Mouse (Mus musculus): ENCODE measurements around the gene Pate4.
"Not testable (repeated sequence)": the region's sequence is repeated elsewhere in the genome, so short reads cannot be mapped to it uniquely, and the experiment has no call there.

Gene Pate4

DNA sequence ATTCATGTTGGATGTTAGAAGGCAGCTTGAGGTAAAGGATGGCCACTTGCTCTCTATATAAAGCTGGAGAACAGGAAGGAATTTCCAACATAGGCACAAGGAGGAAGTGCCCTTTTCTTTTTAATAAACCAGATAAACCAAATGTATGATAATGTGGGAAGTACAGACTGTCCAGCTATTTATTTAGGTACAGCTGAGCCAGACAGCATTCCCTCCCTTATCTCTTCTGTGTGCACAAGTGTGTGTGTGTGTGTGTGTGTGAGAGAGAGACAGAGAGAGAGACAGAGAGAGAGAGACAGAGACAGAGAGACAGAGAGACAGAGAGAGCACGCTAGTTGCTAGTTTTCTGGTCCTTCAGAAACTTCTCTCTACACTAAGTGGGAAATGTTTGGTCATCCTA lies at the start of gene Pate4:
Pate4 (minus strand) TSS at position 101 of the 400 bp plus-strand sequence.
- no peak for DNase-seq (ENCODE audit: inconsistent age in 2 of 2, low spot score in 1 of 2)

DNA sequence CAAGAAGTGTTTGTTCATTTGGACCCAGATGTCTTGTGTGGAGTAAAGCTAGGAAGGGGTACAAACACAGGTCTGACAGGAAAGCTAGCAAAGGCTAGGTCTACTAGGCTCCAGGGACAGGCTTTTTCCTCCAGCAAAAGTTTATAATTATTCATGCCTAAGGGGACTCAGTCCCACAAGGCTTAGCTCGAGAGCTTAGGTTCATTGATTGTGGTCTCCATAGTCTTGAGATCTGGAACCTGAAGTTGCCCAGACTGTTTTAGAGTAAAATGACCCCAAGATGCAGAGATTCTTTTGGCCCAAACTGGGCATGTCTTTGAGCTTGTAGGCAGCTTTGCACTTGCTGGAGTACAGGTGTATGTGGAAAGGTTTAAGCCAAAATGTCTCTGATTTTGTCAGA lies 36.4 kb upstream of the Pate4 start, which contains the start of gene Pate3:
Pate3 (minus strand) TSS at position 101 of the 400 bp plus-strand sequence.
- no peak for DNase-seq (ENCODE audit: inconsistent age in 2 of 2, low spot score in 1 of 2)

DNA sequence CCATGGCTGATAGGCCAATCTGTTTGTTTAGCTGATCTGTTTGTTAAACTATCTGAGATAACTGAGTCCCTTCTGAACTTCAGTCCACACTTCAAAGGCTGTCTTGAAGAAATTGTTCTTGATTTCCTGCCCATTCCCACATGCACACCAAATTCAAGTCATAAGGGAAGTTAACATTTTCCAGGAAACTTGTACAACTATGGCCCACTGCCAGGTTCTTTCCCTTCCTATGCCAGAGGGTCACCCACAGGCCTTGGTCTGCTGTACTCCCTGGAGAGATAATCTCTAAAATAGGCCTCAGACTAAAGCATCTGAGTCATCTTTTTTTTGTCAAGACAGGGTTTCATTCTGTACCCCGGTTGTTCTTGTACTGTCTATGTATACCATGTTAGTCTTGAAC lies 21.2 kb upstream of the Pate4 start:
- DNase-seq (ENCODE audit: inconsistent age in 2 of 2, low spot score in 1 of 2) = no peak

DNA sequence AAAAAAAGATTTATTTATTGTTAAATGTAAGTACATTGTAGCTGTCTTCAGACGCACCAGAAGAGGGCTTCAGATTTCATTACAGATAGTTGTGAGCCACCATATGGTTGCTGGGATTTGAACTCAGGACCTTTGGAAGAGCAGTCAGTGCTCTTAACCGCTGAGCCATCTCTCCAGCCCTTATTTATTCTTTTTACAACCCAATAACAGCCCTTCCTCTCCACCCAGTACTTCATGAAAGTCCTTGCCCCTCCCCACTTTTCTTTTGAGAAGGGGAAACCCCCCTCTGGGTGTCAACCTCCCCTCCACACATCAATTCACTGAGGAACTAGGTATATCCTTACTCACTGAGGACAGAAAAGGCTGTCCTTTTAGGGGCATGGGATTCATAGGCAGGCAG lies 5.0 kb upstream of the Pate4 start:
- not testable (repeated sequence) for DNase-seq (ENCODE audit: inconsistent age in 2 of 2, low spot score in 1 of 2)

DNA sequence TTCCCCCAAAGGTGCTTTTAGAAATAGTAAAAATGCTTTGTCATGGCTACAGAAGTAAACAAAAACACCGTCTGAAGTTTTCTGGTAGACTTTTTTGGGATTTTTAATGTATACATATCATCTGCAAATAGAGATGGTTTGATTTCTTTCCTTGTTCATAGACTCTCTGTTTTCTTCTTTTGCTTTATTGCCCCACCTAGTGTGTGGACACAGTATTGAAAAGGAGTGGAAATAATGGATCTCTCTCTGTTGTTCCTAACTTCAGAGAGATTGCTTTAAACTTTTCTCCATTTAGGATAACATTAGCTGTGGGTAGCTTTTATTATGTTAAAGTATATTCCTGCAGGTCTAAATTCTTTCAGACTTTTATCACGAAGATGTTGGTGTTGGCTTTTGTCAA lies 2.3 kb upstream of the Pate4 start:
- no peak for DNase-seq (ENCODE audit: inconsistent age in 2 of 2, low spot score in 1 of 2)

DNA sequence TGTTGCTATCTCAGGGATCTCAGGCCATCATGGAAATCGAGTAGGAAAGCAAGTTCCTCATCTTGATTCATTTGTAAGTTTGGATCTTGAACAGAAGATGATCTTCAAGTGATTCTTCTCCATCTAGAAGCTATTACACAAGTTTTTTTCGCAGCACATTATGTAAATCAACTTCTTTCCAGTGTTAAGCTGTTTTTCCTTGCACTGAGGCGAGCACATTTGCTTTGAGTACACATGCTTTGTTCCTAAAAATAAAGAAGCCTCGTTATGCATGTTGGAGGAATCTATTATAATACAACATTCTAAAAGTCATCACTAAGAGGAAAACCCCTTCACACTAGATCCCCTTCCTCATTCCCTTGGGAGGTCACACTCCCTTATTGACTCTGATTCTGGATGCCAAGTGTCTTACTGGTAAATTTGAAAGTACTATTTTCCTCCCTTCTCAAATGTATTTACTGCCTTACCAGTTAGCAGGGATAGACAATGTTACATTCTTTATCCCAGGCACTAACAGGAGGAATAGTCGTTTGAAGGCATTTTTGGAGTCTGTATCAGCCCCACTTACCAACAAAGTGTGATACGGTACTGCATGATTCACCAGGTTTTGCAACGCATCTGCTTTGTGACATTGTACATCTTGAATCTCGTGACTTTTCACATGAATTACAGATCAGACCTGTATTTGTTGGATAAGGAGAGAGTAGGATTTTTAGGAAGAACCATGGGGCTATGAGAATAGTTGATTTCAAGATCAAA lies 3.9 kb downstream of the Pate4 start:
- no peak for DNase-seq (ENCODE audit: inconsistent age in 2 of 2, low spot score in 1 of 2)

DNA sequence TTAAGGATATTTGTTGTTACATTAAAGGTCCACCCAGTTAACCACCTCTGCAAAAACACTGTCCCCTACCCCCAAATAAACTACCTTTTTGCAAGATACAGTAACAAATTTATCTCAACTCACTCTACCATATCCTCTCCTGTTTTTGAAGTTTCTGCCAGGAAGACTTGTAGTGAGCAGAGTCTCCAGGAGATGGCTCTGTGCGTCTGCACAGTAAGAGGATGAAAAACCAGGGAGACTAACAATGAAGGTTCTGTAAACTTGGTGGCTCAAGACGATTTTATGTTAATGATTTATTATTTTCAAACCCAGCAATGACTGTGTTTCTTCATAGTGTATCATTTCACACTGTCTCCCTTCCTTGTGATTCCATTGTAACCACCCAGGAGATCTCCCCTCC lies 18.8 kb downstream of the Pate4 start:
- peak in 1 of 2 experiments; percentile 38 for DNase-seq (ENCODE audit: inconsistent age in 2 of 2, low spot score in 1 of 2)

DNA sequence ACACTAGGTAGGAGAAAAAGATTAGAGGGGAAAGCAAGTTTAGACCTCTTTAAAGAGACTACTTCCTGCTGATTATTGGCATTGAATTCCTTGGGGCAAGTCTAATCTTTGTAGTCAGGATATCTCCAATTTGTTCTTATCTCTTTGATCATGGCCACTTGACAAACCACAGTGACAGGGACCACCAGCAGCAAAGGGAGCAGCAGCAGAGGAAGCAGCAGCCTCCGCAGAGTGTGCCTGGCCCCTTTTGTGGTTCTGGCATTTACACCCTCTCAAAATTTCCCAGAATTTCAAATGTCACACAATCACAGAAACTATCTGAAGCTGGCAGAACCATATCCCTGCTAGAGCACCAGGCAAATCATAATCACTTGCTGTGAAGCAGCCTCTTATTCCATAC lies 24.1 kb downstream of the Pate4 start:
- DNase-seq (ENCODE audit: inconsistent age in 2 of 2, low spot score in 1 of 2) = no peak

DNA sequence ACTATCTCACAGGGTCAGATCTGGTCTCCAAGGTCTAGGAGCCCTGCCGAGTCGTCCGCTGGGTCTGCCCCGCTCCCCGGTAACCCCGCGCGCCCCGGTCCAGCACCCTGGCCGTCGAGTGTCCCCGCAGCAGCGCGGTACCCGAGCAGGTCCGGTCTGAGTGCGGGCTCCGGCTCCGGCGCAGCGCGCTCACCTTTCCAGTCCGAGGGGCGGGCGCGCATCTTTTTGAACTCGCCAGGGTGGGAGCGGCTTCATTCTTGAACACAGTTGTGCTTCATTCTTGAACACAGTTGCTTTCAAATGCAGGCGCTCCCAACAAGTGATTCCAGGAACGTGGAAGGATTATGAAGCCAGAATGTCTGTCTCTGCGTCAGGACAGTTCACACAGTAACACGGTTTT lies 37.3 kb downstream of the Pate4 start:
- no peak for DNase-seq (ENCODE audit: inconsistent age in 2 of 2, low spot score in 1 of 2)

DNA sequence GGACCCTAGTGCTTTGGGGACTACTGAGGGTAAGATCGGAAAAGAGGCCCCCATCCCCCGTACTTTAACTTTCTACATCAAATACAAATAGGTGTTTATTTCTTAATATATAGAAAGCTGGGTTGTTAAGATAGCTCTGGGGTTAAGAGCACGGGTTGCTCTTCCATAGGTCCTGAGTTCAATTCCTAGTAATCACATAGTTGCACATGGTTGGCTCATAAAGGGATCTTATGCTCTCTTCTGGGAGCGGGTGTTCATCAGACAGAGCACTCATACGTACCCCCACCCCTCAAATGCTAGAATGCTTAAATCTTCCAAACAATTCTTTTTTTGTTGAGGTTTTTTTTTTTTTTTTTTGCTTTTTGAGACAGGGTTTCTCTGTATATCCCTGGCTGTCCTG lies 41.1 kb downstream of the Pate4 start:
- no peak for DNase-seq (ENCODE audit: inconsistent age in 2 of 2, low spot score in 1 of 2)

DNA sequence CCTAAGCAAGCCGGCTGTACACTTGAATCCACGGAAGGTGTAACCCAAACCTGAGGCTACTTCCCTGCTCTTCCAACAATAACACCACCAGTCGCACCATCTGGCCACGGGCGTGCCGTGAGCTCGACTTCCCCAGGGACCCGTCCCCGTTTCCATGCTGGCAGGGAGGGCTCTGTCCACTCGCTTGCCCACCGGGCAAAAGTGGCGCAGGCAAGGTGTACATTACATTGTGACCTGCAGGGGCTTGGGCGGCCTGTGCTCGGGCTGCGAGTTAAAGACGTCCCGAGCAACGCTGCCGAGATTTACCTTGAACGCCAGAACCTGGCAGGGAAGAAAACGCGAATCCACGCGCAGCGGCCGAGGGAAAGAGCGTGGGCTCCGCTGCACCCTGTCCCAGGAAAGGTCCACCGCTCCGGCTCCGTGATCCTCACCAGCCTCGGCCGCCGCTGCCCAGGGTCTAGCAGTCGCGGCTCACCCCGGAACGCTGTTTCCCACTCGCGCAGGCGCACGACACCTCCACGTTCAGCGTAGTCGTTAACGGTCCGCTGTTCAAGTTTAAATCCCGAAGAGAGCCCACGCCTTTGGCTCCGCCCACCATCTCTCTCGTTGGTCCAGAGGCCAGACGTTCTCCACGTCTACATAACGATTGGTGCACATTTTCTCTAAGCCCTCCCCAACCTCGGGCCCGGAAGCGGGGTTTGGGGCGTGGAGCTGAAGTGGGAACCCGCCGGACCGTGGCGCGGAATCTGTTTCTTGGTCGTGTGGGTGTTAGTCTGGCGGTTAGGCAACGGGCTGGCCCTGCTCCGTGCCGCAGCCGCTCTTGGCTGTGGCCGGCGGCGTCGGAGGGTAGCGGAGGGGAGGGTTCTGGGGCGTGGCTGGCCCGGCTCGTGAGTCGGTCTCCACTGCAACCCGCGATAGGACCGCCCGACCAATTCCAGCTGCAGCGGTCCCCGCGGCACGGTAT lies 41.9 kb downstream of the Pate4 start, which contains the start of the genes Pate2 and Hyls1:
Pate2 (plus strand) TSS at position 714 of the 964 bp plus-strand sequence.
Hyls1 (minus strand) TSS at position 828 of the 964 bp plus-strand sequence.
- peak; percentile 95 to 98 for DNase-seq (ENCODE audit: inconsistent age in 2 of 2, low spot score in 1 of 2)

DNA sequence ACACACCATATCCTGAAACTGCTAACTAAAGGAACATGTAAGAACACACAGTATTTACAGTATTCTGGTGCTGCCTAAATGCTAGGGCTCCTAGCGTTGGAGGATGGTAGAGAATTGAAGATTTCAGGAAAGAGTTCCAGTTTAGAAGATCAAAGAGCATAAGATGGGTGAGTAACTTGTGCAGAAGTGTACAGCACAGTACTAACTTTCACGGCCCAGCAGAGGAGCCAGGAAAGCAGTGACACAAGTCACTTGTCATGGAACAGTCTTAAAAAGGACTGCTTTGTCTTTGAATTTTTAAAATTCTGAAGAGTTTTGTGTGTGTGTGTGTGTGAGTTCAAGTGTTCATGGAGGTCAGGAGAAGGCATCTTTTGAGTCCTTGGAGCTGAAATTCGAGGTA lies 43.7 kb downstream of the Pate4 start:
- DNase-seq (ENCODE audit: inconsistent age in 2 of 2, low spot score in 1 of 2) = no peak

DNA sequence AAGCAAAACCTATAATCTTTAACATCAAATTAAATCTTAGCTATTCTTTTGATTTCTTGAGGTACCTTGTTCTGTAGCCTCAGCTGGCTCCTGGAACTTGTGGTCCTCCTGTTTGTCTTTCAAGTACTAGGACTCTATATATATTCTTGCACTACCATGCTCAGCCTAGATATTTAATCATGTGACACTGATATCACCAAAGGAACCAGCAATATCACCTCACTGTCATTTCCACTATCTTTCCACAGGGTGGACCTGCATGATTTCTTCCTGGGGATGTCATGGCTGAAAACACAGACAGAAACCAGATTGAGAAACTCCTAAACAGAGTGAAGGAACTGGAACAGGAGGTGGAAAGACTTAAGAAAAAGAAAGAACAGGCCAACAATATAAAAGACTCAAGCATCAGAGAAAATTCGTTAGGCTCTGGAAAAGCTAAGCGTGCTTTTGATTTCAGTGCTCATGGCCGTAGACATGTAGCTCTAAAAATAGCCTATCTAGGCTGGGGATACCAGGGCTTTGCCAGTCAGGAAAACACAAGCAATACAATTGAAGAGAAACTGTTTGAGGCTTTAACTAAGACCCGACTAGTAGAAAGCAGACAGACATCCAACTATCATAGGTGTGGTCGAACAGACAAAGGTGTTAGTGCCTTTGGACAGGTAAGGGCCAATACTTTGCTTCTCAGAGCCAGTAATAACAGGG lies 47.1 kb downstream of the Pate4 start:
- no peak for DNase-seq (ENCODE audit: inconsistent age in 2 of 2, low spot score in 1 of 2)

DNA sequence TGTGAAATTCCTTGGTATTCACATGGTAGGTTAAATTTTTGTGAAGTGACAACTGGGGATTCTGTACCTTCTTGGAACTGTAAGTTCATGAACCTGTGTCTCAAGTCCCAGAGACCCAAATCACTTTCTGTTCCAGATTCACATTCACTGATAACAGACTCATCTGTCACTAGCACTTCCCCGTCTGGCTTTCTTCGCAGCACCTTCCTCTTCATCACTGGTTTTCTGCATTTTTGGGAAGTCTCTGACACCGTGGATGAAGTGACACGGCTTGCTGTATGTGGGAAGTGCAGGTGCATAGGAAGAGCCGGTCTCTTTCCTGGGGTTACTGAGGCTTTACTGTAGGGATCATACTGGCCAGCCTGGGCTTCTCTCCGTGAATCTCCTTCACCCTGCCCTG lies 50.2 kb downstream of the Pate4 start:
- no peak for DNase-seq (ENCODE audit: inconsistent age in 2 of 2, low spot score in 1 of 2)

DNA sequence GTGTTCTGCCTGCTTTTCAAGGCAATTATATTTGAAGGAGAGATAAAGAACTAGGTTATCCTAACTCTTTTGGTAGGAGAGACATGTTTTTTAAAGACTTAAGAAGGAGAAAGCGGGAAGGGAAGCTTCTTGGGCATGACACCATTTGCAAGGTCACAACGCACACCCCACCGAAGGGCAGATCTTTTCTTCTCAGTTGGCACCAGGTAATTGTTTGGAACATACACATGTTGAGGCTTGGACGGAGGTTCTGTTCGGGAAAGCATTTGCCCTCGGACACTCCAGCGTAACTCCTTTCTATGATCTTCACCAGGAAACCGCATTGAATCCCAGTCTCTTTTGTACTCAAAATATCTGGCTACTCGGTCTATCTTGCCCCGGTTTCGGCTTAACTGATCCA lies 50.7 kb downstream of the Pate4 start:
- no peak for DNase-seq (ENCODE audit: inconsistent age in 2 of 2, low spot score in 1 of 2)

DNA sequence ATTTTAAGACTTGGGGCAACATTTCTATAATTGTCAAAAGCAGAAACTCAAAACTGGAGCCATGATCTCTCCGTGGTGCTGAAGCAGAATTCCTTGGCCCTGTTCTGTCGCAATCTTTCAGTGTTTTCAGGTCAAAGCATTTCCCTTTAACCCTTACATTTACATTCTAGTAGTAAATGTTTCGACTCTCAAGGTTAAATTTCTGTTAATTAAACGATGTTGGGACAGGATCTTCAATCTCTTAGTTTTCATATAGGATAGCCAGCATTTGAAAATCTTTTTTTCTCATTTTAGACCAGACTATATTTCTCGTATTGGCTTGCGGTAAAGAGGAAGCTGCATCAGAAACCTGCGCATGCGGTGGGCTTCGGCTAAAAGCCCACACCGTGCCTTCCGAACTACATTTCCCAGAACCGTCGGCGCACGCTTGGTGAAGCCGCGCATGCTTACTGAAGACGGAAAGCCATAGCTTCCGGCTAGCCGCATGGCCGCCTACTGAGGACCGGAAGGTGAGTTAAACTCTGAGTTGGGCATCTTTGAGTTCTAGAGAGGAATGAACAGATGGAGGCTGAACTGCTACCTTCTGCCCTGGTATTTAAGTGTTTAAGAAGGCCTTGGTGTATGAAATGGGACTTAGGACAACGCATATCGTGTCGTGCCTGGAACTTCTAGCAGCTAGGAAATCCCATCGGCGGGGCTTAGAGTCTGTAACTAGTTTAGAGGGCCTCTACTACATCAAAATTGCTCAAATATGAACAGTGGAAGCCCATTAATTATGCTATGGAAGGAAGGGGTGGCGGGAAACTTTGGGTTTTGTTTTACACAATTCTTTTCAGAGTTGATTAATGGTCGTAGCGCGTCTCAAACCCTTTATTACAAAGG lies 52.5 kb downstream of the Pate4 start:
- DNase-seq (ENCODE audit: inconsistent age in 2 of 2, low spot score in 1 of 2) = peak; percentile 80 to 93

DNA sequence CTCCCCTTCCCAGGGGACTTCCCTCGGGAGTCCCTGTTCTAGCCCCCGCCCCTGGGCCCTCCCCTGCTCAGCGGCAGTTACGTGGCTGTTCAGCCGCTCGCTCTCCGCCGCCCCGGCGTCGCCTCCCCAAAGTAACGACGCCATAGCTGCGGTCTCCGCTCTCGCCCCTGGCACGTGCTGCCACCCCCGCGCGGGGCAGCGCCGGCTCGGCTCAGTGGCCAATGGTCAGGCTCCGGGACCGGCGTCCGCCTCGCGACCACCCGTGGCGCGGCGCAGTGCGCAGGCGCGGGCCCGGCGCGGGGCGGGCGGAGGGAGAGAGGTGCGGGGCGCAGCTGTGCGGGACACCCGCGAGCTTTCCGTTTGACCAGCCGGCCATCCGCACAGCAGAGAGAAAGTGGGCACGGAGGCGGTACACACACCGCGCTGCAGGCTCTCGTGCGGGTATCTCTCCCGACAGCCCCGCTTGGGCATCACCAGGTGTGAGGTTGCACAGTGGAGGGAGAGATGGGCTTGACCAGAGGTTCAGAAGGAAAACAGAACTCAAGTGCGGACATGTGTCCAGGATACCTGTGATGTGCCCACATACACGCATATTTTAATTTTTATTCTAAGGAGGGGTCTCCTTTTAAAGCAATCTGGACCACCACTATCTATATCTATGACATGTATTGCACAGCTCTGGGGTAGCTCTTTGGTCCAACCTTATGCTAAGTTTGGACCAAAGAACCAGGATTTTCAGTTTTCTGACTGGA lies 53.3 kb downstream of the Pate4 start, which contains the start of the genes Ddx25 and Pus3:
Ddx25 (minus strand) TSS at position 272 of the 752 bp plus-strand sequence.
Pus3 (plus strand) TSS at position 339 of the 752 bp plus-strand sequence.
- peak; percentile 51 to 66 for DNase-seq (ENCODE audit: inconsistent age in 2 of 2, low spot score in 1 of 2)

All from adrenal gland, adult (tissue).